Mouse (Mus musculus) kidney, postnatal 4 days (tissue): ENCODE measurements around the gene Dennd1b.
A peak's percentile ranks its signal among the peaks of the same experiment; 100 is the strongest.

Experiments
- DNase-seq, 2 experiments: peaks; one replicate each; pipeline ENCODE4 v3.0.0; 2021; ENCODE audit warnings: mixed read lengths in 2 of 2

The Dennd1b gene

DNA sequence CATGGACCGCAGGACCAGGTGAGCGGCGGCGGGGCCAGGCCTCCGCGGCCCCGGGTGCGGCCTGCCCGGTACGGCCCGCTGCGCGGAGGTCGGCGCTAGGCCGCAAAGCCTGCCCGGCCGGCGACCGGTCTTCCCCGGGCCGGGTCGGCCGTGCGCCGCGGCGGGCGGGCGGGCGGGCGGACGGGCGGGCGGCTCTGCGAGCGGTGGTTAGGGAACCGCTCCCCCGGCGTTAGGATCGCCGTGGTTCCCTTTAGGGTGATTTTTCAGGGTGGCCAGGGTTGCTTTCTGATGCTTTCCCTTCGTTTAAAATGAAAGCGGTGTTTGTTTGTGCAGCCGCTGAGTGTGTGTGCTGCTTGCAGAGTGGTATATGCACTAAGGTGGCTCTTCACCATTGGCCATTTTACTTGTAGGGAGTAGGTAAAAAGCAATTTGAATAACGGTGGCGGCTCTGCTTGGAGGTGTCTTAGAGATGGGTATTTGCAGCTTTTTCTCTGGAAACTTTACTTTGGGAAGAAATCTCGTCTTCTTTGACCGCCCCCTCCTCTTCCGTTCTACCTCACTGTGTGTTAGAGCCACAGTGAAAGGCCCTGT lies 728 bp downstream of the Dennd1b start:
- DNase-seq = peak; percentile 59 to 73

DNA sequence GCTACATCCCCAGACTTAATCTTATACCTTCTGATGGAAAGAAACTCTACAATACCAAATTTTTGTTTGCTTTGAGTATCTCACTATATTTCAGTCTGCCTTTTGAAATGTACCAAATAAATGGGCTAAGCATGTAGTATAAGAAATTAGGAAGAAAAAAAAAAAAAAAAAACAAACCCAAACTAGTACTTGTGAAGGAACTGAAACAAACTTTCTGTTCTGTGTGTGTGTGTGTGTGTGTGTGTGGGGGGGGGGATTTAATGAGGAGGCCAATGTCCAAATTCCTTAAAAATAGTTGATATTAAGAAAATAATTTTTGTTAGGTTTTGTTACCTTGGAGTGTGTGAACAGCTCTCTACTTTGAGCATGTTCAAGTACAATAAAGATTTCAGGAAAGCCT lies 1.8 kb downstream of the Dennd1b start:
- DNase-seq = no peak

DNA sequence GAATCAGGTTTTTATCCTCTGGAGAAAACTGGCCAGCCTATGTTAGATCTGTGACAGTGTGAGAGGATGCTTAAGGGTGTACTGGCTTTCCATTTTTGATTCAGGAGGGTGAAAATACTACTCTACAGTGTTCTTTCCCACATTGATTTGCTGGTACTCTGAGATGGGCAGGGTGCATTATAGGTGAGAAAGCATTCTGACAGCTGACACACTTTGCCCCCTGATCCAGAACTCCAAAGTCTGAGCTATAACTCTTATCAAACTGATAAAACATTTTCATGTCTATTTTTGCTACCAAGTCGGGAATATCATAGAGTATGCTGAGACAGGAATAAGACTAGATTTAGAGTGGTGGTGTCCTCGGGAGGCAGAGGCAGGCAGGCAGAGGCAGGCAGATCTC lies 2.3 kb downstream of the Dennd1b start:
- DNase-seq = no peak

DNA sequence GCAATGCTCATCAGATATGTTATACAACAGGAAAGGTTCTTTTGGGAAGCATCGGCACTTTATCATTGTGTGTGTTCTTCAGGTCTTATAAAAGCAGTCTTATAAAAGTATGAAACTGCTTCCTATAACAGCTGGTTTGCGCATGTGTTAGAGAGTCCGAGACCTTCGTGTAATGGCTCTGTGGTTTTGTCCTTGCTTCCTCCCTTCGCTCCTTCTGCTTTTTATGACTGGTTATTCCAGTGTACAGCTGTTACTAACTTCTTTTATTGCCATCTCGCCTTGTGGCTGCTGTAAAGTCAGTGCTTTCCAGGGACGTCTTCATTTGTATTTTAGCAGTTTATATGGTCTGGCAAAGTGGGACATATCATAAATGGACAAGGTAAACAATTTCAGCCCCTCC lies 4.2 kb downstream of the Dennd1b start:
- no peak for DNase-seq

DNA sequence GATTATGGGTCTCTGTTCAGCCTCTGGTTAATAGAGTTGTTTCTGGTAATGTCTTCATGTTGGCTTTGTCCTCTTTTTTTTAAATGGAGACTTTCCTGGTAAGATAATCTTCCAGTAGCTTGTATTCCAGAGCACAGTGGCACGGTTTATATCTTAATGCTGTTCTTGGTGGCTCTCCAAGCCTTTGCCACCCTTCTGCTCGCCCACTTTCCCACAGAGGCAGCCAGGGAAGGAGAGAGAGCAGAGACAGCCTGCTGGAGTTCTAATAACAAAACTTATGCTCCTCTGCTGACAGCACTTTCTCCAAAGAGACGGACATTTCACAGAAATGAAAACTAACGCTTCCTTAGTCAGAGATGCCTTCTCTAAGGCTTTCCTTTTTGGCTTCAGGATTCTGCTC lies 6.8 kb downstream of the Dennd1b start:
- no peak for DNase-seq

DNA sequence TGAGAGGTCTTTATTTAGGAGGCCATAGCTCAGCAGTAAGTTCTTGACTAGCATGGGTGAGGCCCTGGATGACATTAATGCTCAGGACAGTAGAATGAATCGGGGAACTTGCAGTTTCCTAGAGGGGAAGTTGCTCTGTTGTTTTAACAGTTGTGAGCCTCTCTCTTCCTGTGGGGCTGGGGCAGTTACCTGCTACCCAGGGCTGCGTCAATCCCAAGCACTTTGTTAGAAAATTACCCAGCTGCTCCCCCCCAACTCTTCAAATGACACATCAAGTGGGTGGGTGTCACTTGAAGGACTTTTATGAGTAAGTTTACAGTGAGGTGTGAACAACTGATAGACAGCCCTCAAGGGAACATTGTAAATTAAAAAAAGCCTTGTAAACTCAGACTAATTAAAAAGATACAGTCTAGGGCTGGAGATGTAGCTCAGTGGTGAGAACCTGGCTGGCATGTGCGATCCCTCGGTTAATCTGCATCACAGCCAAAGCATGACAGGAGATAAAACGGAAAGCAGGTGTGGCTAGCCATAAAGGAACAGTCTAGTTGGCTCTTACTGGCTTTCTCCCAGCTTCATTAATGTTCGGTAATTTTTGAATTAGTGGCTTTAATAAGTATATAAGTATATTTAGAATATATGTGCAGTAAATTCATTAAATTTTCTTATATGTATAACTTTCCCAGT lies 10.4 kb downstream of the Dennd1b start:
- no peak for DNase-seq

DNA sequence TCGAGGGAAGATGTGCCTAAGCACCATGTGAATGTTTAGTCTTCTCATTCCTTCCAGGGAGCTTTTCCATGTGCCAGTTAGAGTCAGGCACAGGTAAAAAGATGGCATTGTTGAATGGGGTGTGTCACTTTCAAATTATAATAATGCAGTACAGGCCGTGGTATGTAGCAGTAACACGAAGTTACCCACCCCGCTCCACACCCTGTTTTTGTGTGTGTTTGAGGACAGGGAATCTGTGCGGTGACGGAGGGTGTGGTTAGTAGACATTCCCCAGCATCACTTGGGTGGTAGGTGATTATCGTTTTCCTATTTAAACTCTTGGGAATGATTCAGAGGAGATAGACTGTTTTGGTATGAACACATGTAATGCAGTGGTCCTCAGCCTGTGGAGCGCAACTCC lies 11.6 kb downstream of the Dennd1b start:
- DNase-seq = no peak

DNA sequence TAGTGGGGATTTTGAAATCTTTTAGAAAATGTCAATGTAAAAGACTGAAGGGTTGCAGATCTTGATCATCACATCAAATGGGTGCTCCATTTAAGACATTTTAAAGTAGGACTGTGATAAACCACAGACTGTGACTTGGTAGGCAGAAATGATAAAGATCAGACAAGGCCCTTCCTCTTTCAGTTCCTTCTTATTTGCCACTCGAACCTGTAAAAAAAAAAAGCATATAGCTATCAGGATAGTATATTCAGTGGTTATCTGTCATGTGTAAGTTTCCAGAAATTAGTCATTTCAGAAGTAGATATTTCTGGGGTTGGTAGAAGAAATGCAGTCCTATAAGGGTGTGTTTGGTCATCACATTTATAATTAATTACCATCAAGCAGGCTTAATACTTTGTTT lies 12.7 kb downstream of the Dennd1b start:
- DNase-seq = no peak

DNA sequence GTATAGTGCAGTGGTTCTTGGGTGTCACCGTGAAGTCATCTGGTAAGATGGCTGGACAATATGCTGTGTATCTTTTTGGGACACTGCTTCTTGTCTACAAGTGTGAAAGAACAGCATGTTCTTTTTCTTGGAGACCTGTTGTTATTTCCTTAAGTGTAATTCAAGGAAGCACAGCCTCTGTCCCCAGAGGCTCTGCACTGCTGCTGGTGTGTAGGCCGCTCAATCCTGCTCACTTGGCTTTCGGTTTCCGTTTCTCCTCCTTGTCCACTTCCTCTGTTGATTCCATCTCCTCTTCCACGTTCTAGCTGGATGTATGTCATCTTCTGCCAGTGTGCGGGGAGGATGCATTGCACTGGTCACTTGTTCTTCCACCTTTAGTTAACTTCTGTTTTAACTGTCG lies 19.0 kb downstream of the Dennd1b start:
- no peak for DNase-seq

DNA sequence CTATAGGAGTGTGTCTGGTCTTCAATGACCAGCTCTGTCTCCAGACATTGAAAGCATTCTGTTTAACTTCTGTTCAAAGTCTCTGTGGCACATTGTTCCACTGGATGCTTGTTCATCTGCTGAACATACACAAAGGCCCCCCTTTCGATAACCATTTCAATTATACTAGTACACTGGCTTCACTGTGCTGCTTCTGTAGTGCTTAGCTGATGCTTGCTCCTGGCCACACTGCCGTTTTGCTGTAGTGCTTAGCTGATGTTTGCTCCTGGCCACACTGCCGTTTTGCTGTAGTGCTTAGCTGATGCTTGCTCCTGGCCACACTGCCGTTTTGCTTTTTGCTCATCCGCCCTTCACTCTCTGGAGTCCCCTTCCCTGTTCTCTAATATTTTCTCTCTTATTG lies 19.4 kb downstream of the Dennd1b start:
- DNase-seq = no peak

DNA sequence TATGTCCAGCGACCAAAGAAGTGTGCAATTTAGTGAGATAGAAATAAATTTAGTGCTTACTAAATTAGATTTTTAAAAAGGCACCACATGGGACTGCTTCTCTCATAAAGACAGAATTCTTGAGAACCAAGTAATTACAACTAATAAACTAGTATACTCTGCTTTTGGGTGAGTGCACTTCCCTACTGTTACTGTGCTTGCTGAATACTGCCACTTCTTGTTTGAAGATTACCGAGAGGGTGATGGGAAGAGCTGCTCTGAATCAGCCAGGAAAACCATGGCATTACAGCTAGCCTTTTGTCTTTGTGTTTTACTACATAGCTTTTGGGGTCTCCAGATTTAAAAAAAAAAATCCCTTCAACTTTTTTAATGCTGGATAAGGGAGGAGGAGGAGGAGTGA lies 19.8 kb downstream of the Dennd1b start:
- DNase-seq = no peak

DNA sequence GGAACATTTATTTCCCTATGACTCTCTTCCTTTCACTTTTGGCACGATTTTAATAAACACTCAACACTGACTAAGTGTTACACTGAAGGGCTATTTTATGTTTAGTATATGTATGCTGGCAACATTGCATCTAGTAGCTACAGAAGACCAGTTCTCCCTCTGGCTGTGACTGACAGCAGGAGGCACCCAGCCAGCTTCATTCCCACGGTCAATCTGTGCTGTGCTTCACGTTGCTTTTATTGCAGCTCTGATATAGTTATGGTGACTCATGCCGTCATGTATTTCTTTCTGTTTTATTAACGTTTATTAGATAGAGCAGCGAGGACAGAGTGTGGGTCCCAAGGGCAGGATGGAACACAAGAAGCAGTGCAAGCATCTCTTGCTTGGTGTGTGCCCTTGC lies 20.2 kb downstream of the Dennd1b start:
- peak; percentile 13 to 30 for DNase-seq

DNA sequence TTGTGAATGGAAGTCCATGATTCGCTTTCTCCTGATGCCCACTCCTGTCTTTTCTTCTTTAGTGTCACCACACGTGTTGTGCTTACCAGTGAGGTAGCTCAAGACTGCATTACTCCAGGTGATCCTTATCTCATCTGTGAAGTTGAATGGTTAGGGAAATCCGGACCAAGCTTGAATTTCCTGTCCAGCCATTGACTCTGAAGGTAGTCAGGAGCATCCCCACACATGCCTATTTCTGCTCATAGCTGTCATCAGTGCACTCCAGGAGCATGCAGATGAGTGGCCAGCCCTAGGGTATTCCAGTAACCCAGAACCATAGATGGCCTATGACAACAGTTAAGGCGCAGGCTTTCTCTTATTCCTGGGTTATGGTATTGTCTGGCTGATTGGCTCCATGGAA lies 20.9 kb downstream of the Dennd1b start:
- DNase-seq = no peak

DNA sequence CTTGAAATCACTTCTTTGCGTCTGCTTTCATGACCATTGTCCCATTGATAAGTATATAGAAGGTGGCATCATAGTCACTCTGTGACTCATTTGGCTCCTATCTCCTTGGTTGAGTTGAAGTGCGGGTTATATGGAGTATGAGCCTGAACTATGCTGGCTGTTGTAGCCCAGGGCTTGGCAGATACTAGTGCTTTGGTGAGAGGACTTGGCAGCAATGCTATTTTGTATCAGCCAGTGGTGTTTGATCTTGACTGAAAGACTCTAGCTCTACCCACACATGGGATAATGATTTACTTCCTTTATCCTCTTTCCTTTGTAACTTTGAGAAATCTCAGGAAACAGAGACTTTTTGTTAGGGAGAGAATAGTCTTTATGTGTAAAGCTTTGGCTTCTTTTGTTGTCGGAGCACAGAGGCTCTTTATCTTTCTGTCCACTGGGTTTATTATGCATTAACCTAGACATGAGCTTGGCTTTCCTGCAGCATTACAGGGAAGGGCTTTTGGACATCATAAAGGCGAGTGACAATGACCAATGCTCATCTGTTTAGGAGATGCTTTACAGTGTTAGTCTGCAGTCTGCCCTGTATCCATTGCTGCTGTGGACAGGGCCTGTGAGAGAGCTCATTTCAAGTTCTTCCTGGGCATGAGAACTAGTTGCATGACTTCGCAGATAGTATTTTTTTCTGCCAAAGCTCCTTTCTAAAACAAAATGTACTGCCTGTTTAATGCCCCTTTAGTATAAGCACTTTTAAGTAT lies 29.3 kb downstream of the Dennd1b start:
- no peak for DNase-seq

DNA sequence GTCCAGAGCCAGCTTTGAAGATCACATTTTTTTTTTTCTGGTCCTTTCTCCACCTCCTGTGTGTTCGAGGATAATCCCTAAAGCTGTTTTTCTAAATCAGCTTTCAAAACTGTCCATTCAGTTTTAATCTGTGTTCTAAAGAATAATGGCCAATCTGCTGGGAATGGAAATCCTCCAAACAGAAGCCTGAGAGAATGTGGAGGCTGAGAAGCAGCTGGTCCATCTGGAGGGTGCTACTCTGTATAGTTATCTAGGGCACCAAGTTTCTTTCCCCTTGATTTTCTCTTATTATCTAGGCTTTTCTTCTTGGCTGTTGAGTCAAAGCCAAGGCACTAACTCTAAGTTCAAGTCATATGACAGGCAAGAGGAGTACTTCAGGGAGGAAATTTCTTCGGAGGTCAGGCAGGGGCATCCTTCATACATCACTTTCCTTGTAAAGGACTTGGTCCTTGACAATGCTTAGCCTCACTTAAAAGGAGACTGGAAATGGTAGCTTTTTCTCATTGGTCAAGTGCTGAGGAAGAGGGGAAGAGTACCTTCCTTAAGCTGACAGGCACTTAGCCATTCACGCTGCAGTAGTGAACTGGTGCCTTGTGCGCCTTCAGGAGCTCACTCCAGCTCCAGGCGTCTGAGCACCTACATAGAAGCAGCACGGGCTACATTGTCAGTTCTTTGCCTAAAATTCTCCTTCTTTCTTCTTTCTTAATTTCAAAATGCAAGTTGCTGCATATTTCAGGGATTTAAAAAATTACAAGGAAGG lies 32.6 kb downstream of the Dennd1b start:
- no peak for DNase-seq

DNA sequence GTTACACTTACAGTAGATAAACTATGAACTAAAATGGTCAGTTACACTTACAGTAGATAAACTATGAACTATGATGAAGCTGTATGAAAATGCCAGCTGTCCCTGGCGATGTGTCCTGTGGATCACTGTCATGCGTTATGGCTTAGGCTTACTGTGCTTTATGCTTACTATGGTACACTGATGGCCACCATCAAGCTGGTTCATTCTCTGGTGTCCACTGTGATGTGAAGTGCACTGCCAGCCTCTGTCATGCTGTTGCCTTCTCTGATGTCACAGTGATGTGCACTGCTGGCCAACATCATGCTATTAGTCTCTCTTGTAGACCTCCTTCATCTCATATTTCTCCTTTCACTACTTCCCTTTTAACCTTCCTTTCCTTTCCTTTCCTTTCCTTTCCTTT lies 33.4 kb downstream of the Dennd1b start:
- no peak for DNase-seq

DNA sequence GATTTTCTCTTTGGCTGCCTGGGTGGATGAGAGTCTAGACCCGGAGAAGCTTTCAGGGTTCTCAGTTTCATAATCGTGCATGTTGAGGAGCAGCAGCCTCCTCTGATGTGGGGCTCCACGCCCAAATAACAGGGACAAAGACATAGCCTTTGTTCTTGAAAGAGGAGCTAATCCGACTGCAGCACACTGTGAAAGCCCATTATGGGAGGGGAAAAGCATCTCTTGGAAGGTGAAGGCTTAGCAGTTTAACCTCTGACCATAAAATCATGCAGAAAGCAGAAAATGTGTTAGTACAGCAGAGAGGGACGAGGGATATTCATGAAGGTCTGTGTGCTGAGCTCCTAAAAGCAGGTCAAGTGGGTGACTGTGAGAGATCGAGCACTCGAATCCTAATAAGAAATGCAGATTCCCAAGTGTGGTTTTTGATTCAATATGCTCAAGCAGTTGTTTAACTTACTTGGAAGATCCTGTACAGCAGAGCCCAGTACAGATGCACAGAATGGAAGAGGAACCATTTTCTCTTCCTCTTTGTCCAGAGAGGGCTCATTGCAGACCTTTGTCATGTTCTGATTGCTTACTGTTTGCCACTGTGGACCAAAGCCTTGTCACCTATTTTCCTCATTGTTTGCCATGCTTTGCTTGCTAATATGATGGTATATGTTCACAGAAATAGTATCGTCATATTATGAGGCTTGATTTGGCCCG lies 37.6 kb downstream of the Dennd1b start:
- no peak for DNase-seq

DNA sequence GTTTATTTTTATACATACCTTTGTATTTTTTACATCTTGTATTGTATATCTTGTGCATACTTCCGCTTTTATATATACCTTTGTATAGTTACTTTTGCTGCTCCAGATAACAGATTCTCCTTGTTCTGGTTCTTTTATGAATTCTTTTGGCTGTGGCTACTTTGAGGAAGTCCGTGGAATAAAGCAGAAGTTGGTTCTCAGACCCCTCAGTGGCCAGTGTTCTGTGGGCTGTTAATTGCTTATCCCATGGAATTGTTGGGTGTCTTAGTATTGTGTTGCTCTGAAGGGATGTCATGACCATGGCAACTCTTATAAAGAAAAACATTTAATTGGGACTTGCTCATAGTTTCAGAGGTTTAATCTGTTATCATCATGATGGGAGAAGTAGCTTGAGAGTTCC lies 40.3 kb downstream of the Dennd1b start:
- no peak for DNase-seq

DNA sequence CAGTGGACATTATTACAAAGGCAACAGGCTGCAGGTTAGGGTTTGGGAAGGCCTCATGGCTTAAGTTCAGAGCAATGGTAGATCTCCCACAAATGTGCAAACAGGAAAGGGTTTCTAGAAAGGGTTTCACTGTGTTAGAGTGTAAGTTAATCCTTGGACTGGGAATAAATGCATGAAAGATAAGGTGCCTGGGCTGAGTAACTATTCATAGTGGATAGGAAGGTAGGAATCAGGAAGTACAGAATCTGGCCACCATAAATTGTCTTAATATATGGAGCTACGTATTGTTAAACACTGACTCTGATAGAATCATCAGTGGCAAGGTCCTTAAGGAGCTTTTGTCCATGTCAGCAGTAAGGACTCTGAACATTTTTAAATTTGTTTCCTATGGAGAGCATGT lies 42.8 kb downstream of the Dennd1b start:
- no peak for DNase-seq

DNA sequence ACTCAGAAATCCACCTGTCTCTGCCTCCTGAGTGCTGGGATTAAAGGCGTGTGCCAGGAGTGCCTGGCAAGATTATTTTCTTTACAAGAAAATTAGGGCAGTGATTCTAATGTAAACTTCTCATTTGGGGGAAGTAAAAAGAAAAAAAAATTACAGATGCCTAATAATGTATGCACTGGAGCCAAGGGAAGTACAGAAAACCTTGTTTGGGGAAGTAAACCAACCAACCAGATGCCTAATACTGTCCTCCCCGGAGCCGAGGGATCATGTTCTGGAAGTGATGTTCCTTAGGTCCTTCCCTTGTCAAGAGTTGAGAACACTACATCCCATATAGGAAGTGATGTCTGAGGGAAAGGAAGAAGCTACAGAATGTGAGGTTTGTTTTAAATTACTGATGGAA lies 44.2 kb downstream of the Dennd1b start:
- no peak for DNase-seq

DNA sequence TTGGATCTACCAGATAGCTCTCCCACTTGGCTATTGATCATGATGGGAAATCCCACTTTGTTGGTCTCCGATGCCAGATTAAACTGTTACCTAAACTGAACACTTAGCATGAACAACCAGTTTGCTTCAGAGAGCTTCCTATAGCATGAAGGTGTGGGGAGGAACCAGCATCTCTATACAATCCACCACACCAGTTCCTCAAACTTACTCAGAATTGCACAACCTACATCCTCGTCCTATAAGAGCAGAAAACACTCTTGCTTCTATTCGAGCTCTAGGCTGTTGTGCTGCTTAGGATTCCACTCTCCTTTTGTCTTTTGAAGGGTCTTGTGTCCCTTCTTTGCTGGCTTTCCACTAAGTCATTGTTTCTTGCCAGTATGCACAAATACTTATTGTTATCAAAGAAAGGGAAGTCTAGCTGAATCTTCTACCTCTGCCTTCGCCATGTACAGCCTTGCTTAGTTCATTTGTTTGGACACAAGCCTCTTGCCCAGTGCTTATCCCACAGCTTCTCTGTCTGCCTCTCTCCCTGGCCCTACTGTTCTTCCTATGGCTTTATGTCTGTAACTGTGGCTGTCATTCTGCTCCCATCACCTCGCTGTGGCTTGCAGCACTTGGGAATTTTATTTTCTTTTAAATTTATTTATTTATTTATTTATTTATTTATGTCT lies 52.0 kb downstream of the Dennd1b start:
- no peak for DNase-seq

DNA sequence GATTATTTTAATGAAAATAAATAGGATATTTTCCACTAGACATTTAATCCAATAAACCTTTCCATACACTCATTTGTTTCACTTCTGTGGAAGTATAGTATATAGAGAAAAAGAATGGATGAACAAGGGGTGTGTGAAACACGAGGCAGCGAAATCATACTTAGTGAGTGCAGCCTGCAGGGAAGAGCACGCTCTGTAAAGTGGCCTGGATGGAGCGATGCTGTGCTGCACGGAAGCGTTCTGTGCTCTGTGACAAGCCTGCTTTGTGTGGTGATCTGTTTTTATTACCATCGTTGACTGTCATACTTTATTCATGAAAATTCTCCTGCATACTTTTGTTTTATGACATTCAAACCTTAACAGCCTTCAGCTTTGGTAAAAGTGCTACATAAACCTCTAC lies 58.1 kb downstream of the Dennd1b start:
- no peak for DNase-seq
